Mouse (Mus musculus): ENCODE results near the gene 1110004F10Rik.

The 1110004F10Rik gene

DNA sequence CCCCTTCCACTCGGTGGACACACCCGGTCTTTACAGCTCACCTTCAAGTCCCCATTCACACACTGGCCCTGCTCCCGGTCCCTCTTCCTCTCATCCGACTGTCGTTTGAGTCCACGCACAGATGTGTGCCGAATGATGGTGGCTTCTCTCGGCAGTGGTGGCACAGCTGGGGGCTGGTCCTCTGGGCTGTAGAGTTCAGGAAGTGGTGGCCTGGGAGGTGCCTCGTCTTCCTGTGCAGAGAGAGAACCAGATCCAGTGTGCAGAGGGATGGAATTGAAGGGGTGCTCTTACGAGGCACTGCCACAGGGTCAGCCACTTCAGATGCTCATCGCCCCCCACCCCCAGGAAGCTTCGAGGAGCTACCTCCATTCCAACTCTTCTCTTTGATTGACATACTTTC lies 98.0 kb downstream of the 1110004F10Rik start:
- DNase-seq (ENCODE audit: low spot score in 2 of 2): no peak

DNA sequence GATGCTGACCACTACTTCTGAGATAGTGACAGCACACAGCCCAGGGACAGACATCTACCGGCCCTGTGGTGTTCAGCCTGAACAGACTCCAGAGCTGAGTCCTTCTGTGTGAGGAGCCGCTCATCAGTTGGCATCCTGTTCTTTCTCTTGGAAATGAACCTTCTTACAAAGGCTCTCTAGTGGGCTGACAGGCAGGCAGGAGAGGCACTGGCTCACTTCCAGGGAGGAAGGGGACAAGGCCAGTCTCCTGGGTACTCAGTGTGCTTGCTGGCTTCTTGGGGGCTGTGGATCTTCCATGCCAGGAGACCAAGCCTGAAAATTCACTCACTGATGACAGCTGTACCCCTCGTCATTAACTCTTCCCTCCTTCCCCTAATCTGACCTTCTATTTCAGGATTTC lies 98.5 kb downstream of the 1110004F10Rik start:
- no peak for DNase-seq (ENCODE audit: low spot score in 2 of 2)

DNA sequence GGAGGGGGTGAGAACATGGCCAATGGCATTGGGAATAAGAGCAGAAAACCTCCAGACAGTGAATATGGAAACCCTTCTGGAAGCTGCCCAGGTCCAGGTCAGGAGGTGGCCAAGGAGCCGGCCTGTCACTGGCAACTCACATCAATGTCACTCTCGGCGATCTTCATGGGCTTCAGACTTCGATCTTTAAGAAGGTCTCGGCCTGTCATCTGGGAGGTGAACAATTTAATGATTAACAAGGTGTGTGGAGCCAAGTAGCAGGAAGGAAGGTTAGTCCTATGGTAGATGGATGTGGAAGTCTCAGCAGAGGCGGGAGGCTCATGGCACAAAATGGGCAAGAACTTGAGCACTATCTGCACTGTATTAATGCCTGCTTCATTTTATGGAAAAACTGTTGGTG lies 105.8 kb downstream of the 1110004F10Rik start:
- no peak for DNase-seq (ENCODE audit: low spot score in 2 of 2)

DNA sequence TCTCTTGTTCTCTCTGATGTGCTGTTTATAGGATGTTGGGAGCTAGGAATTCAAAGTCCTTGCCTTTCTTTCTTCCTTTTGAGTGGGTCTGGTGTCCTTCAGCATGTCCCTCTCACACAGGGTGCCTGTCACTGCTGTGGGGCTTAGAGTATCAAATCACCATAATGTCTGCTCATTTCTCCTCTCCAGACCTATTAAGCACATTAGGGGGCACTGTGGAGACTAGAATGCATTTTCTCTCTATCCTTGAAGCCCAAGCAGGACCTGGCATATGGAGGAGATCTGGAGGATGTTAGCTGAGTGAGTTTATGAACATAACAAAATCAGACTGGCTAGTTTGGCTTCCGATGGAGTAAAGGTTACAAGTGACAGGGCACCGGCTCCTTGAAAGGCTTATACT lies 107.9 kb downstream of the 1110004F10Rik start:
- no peak for DNase-seq (ENCODE audit: low spot score in 2 of 2)

DNA sequence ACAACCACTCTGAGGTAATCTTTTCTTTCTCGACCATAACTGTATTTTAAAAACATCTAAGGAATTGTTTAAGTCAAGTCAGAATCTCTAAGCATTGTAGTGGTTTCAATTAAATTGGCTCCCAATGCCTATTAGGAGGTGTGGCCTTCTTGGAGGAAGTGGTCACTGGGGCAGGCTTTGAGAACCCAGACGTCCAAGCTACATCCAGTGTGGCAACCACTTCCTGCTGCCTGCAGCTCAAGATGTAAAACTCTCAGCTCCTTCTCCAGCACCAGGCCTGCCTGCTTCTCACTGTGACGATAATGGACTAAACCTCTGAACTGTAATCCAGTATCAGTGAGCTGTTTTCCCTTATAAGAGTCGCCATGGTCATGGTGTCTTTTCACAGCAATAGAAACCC lies 110.4 kb downstream of the 1110004F10Rik start:
- DNase-seq (ENCODE audit: low spot score in 2 of 2): no peak

DNA sequence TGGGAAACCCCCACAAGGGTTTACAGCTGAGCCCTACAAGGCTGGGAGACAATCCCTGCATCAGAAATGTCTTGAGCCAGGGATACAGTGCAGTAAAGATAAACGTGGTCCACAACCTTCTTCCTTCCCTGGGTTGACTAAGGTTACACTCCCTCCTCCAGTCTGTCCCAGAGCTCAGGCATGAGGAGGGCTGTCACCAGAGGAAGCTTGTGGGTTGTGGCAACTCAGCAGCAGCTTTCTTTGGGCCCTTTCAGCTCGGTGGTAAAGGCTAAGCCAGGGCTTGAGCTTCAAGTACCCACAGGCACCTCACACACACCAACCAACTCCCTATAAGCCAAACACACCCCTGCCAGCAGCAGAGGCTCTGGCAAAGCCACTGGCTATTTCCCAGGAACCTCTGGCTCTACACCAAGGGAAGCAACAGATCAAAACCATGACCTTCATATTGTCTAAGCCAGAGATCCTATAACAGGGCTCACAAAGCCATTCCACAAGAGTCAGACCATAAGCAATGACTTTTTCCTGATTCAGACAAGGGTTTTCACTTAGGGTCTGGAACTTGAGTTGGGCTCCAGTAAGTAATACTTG lies 114.7 kb downstream of the 1110004F10Rik start:
- no peak for DNase-seq (ENCODE audit: low spot score in 2 of 2)

Measured in frontal cortex, postnatal 14 days (tissue).